ENCODE assay signal across 16 mouse cellular contexts in genomic region chr13:119177753-119178152, GRCm38 (mm10).
DNase-seq lines count a peak whose midpoint lies in the region; ATAC-seq and TF ChIP-seq lines count a peak whose summit lies in the region.
"Had no signal": no experiment of that assay in that cellular context is flagged by ENCODE, and none has a peak within 500 bp of the region (broad histone marks: within the 10 kb centered on the region; RNA-seq: fewer than 3 reads in every experiment).

No protein-coding gene starts in this region.

- H3K27me3 ChIP-seq in MEL (ENCODE audit: control insufficient read depth in 1 of 2, insufficient read depth in 2 of 2, low read length in 2 of 2): peaks cover 0 to 4% of the 10 kb centered on the region in 2 experiments; a peak in 2 of 4 replicates
- no peaks in the 10 kb centered on the region for H3K27me3 ChIP-seq in heart, embryonic 15.5 days
- no peaks in the 10 kb centered on the region for H3K27me3 ChIP-seq in forebrain, embryonic 11.5 days (ENCODE audit: control insufficient read depth, insufficient read depth, low read length)
- H3K27me3 ChIP-seq: embryonic facial prominence, embryonic 13.5 days had no signal

- no peaks in the 10 kb centered on the region for H3K36me3 ChIP-seq in MEL (ENCODE audit: control insufficient read depth in 1 of 2, insufficient read depth in 2 of 2, low read length in 2 of 2)
- H3K36me3 ChIP-seq in heart, embryonic 15.5 days: no peaks in the 10 kb centered on the region
- no peaks in the 10 kb centered on the region for H3K36me3 ChIP-seq in forebrain, embryonic 11.5 days (ENCODE audit: control insufficient read depth, insufficient read depth, low read length)
- H3K36me3 ChIP-seq: embryonic facial prominence, embryonic 13.5 days; hindbrain, embryonic 10.5 days had no signal

- ATAC-seq in heart, embryonic 15.5 days (replicated peaks; ENCODE audit: insufficient number of reproducible peaks, insufficient read depth, low FRiP score, low read depth): peak; percentile 47; the same call in 1 of the 2 replicates
- no peak for ATAC-seq in forebrain, embryonic 11.5 days (replicated peaks; ENCODE audit: low FRiP score)
- ATAC-seq: activated CD4-positive, CD25-positive, alpha-beta regulatory T cell, adult 4 months; forebrain, embryonic 16.5 days; intestine, embryonic 16.5 days had no signal

- TF ChIP-seq POLR2A in MEL (IDR thresholded peaks at IDR 0.05; ENCODE audit: control insufficient read depth in 1 of 2, insufficient read depth in 1 of 2, low read depth in 1 of 2, low read length in 2 of 2, poor library complexity in 1 of 2): no peak

- no peak for TF ChIP-seq EP300 in MEL (IDR thresholded peaks at IDR 0.05; ENCODE audit: low read depth in 1 of 2, low read length in 2 of 2)

- TF ChIP-seq CTCF in MEL (IDR thresholded peaks at IDR 0.05 in 2 of 3, conservative IDR thresholded peaks at IDR 0.05 in 1 of 3; ENCODE audit: control insufficient read depth in 1 of 3, insufficient read depth in 1 of 3, low read depth in 2 of 3, low read length in 3 of 3, poor library complexity in 1 of 3, severe bottlenecking in 1 of 3): no peak

- H3K79me2 ChIP-seq in MEL (ENCODE audit: control insufficient read depth, insufficient read depth, low read length, poor library complexity): no peaks in the 10 kb centered on the region

- no peak for TF ChIP-seq RAD21 in MEL (IDR thresholded peaks at IDR 0.05; ENCODE audit: low read depth, low read length)

- no peak overlapping the region for H3K4me3 ChIP-seq in MEL (ENCODE audit: control insufficient read depth in 1 of 2, insufficient read depth in 1 of 2, low read depth in 2 of 2, low read length in 2 of 2)
- H3K4me3 ChIP-seq in heart, embryonic 15.5 days: no peak overlapping the region
- no peak overlapping the region for H3K4me3 ChIP-seq in forebrain, embryonic 11.5 days (ENCODE audit: low read depth, low read length)
- H3K4me3 ChIP-seq: embryonic facial prominence, embryonic 13.5 days; hindbrain, embryonic 10.5 days had no signal

- DNase-seq in 3T3-L1 (ENCODE audit: low read depth, low spot score) (peak; percentile 90), MEL (ENCODE audit: low read depth, low spot score) (peak; percentile 22)
- peak; percentile 68 for DNase-seq in lung, postnatal 10 days
- DNase-seq in forebrain, embryonic 11.5 days (ENCODE audit: low spot score): no peak
- no peak for DNase-seq in Muller cell, postnatal 12 days (ENCODE audit: inconsistent ontology term)
- DNase-seq in cerebellum, adult 11-12 months: no peak
- DNase-seq: cerebellum, postnatal 14 days; gastrocnemius, postnatal 10 days; kidney, postnatal 25 days; thymus, postnatal 36 days had no signal

- H3K9me3 ChIP-seq in MEL (replicated peaks; ENCODE audit: insufficient read depth, low read length): no peaks in the 10 kb centered on the region
- H3K9me3 ChIP-seq in heart, embryonic 15.5 days (replicated peaks): no peaks in the 10 kb centered on the region
- H3K9me3 ChIP-seq in forebrain, embryonic 11.5 days (ENCODE audit: control insufficient read depth, low read length): no peaks in the 10 kb centered on the region
- H3K9me3 ChIP-seq: embryonic facial prominence, embryonic 13.5 days; hindbrain, embryonic 10.5 days had no signal

- H3K4me1 ChIP-seq in MEL (ENCODE audit: control insufficient read depth in 1 of 2, insufficient read depth in 2 of 2, low read length in 2 of 2): no peaks in the 10 kb centered on the region; a peak in 1 of 4 replicates
- H3K4me1 ChIP-seq in heart, embryonic 15.5 days (replicated peaks): peaks cover 3% of the 10 kb centered on the region; the same call in 1 of the 2 replicates
- H3K4me1 ChIP-seq in forebrain, embryonic 11.5 days (replicated peaks; ENCODE audit: control insufficient read depth, insufficient read depth, low read length): no peaks in the 10 kb centered on the region
- H3K4me1 ChIP-seq: embryonic facial prominence, embryonic 13.5 days; hindbrain, embryonic 10.5 days had no signal

- no peak overlapping the region for H3K27ac ChIP-seq in MEL (ENCODE audit: control insufficient read depth, low read depth, low read length)
- no peak overlapping the region for H3K27ac ChIP-seq in heart, embryonic 15.5 days
- H3K27ac ChIP-seq in forebrain, embryonic 11.5 days (ENCODE audit: low read depth, low read length): no peak overlapping the region
- H3K27ac ChIP-seq: embryonic facial prominence, embryonic 13.5 days; hindbrain, embryonic 10.5 days had no signal

- H3K9ac ChIP-seq in MEL (ENCODE audit: control insufficient read depth, low read depth, low read length, poor library complexity, severe bottlenecking): no peak overlapping the region
- no peak overlapping the region for H3K9ac ChIP-seq in heart, embryonic 15.5 days
- no peak overlapping the region for H3K9ac ChIP-seq in forebrain, embryonic 11.5 days (ENCODE audit: low read length)
- H3K9ac ChIP-seq: embryonic facial prominence, embryonic 13.5 days had no signal

- 32% methylated on average over 4 of the region's 4 CpGs for WGBS in heart, embryonic 15.5 days
- WGBS in forebrain, embryonic 11.5 days: 84% methylated on average over 4 of the region's 4 CpGs

- no peak overlapping the region for H3K4me2 ChIP-seq in heart, embryonic 15.5 days
- no peak overlapping the region for H3K4me2 ChIP-seq in forebrain, embryonic 11.5 days (ENCODE audit: low read depth, low read length, severe bottlenecking)
- H3K4me2 ChIP-seq: embryonic facial prominence, embryonic 13.5 days had no signal

TF ChIP-seq in MEL, 35 proteins besides CTCF, POLR2A, EP300 and RAD21:
- no peak for TF ChIP-seq CHD1 (IDR thresholded peaks at IDR 0.05; ENCODE audit: low read depth, low read length)
- TF ChIP-seq MAFK (IDR thresholded peaks at IDR 0.05; ENCODE audit: borderline replicate concordance, low read depth, low read length): no peak
- TF ChIP-seq GABPA (IDR thresholded peaks at IDR 0.05; ENCODE audit: low read depth, low read length): no peak
- no peak for TF ChIP-seq SMC3 (IDR thresholded peaks at IDR 0.05; ENCODE audit: low read depth, low read length)
- no peak for TF ChIP-seq JUND (IDR thresholded peaks at IDR 0.05; ENCODE audit: low read depth, low read length)
- no peak for TF ChIP-seq ZKSCAN1 (IDR thresholded peaks at IDR 0.05; ENCODE audit: low read depth, low read length)
- TF ChIP-seq E2F4 (IDR thresholded peaks at IDR 0.05; ENCODE audit: borderline replicate concordance, low read depth, low read length): no peak
- no peak for TF ChIP-seq RCOR1 (IDR thresholded peaks at IDR 0.05; ENCODE audit: low read depth, low read length)
- TF ChIP-seq CHD2 (IDR thresholded peaks at IDR 0.05; ENCODE audit: low read length): no peak
- TF ChIP-seq POLR2AphosphoS5 (IDR thresholded peaks at IDR 0.05; ENCODE audit: borderline replicate concordance, low read depth, low read length): no peak
- no peak for TF ChIP-seq ETS1 (IDR thresholded peaks at IDR 0.05; ENCODE audit: low read depth, low read length)
- TF ChIP-seq MEF2A (IDR thresholded peaks at IDR 0.05; ENCODE audit: extremely low read depth, insufficient replicate concordance, low read depth, low read length, poor library complexity, severe bottlenecking): no peak

Comparison
In these comparisons a context has a peak if more than half of its experiments do, and no peak if none do; other contexts are left out.
1. DNase-seq: peak in 3T3-L1 (single experiment), MEL (single experiment) and lung, postnatal 10 days (single experiment); none in forebrain, embryonic 11.5 days (single experiment), Muller cell, postnatal 12 days (single experiment) and cerebellum, adult 11-12 months (single experiment).